Mouse (Mus musculus): ENCODE results near the gene Fam186a. TPM values are rescaled to one million over a fixed set of nuclear protein-coding genes. Genes with fewer than 3 reads are reported as not detected.
"Not testable (repeated sequence)": the region's sequence is repeated elsewhere in the genome, so short reads cannot be mapped to it uniquely, and the experiment has no call there.

The Fam186a gene
- polyA plus RNA-seq, 1 experiment from 2014 or later: not detected

GRCm38 (mm10) chr15:99934501-99934900 lies 32.4 kb downstream of the Fam186a start:
- H3K4me3 ChIP-seq (replicated peaks): no peak overlapping the region
- 21% methylated on average over 1 of the region's 1 CpGs for WGBS (ENCODE audit: insufficient replicate concordance)
- H3K4me2 ChIP-seq: no peak overlapping the region
- no peak overlapping the region for H3K27ac ChIP-seq (replicated peaks)
- H3K36me3 ChIP-seq (replicated peaks): no peaks in the 10 kb centered on the region
- H3K4me1 ChIP-seq (replicated peaks): no peaks in the 10 kb centered on the region
- H3K9me3 ChIP-seq (replicated peaks): no peaks in the 10 kb centered on the region
- H3K9ac ChIP-seq: no peak overlapping the region
- H3K27me3 ChIP-seq: no peaks in the 10 kb centered on the region
- ATAC-seq (ENCODE audit: insufficient read depth): no peak

- no peak overlapping the region for H3K4me2 ChIP-seq
- H3K4me3 ChIP-seq (replicated peaks): no peak overlapping the region
- no peak overlapping the region for H3K9ac ChIP-seq
- no peaks in the 10 kb centered on the region for H3K9me3 ChIP-seq (replicated peaks)
- no peak overlapping the region for H3K27ac ChIP-seq (replicated peaks)
- no peaks in the 10 kb centered on the region for H3K27me3 ChIP-seq
- 68% methylated on average over 8 of the region's 8 CpGs for WGBS (ENCODE audit: insufficient replicate concordance)
- no peaks in the 10 kb centered on the region for H3K36me3 ChIP-seq (replicated peaks)
- no peak for ATAC-seq (ENCODE audit: insufficient read depth)
- H3K4me1 ChIP-seq (replicated peaks): no peaks in the 10 kb centered on the region
Measured at GRCm38 (mm10) chr15:99931231-99931630, 35.6 kb downstream of the Fam186a start.

DNA sequence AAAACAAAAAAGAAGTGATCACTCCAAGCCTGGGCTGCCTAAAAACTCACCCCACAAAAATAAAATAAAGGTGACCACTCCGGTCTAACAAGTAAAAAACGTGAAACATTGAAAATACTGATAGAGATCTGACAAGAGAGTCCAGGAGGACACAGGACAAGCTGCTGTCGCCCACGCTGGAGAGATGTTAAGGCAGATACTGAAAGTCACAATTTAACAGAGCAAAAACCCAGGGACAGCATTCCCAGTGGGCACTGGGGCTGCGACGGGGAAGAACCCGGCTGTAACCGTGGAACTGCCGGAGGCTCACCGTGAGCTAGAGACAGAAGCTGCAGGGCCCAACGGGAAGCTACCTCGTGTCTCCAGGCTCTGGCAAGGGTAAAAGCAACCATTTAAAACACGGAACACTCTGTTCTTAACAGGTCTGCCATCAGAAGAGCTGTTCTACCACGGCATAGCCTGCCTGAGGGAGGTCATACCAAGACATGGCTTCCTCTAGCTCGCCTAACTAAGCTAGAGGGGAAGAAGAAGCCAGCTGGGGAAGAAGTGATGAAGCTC lies 47.2 kb downstream of the Fam186a start:
- ATAC-seq (ENCODE audit: insufficient read depth): no peak
- WGBS (ENCODE audit: insufficient replicate concordance): 55% methylated on average over 15 of the region's 15 CpGs
- no peak overlapping the region for H3K9ac ChIP-seq

DNA sequence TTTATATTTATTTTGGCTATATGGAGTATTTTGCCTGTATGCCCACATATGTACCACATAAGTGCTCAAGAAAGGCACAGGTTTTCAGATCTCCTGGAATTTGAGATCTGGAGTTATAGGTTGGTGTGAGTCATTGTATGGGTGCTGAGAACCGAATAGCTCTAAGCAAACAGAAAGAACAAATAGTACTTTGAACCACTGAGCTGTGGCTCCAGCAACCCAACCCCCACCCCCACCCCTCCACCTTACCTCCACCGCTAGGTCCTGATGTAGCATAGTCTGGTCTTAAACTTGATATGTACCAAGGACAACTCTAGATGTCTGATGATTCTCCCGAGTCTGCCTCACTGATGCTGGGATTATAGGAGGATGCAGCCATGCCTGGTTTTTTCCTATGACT lies 49.6 kb downstream of the Fam186a start:
- Histone ChIP-seq H3K27me3 (no peaks in the 10 kb centered on the region), H3K36me3 (replicated peaks) (no peaks in the 10 kb centered on the region), H3K4me3 (replicated peaks) (no peak overlapping the region), H3K9ac (no peak overlapping the region), H3K4me2 (no peak overlapping the region), H3K27ac (replicated peaks) (no peak overlapping the region; the same call in 1 of the 2 replicates), H3K9me3 (replicated peaks) (no peaks in the 10 kb centered on the region), H3K4me1 (replicated peaks) (0 out of 2 replicates have a peak, but pooled peaks cover 7% of the 10 kb centered on the region)
- WGBS (ENCODE audit: insufficient replicate concordance): 50% methylated on average over 3 of the region's 3 CpGs
- peak; percentile 56 for ATAC-seq (ENCODE audit: insufficient read depth)

More for the DNA sequence above, 47.2 kb downstream of the Fam186a start:
- H3K9me3 ChIP-seq (replicated peaks): no peaks in the 10 kb centered on the region
- H3K4me2 ChIP-seq: no peak overlapping the region
- H3K27ac ChIP-seq (replicated peaks): peak overlapping the region; percentile 67
- H3K4me3 ChIP-seq (replicated peaks): no peak overlapping the region
- H3K4me1 ChIP-seq (replicated peaks): 0 out of 2 replicates have a peak, but pooled peaks cover 7% of the 10 kb centered on the region
- no peaks in the 10 kb centered on the region for H3K36me3 ChIP-seq (replicated peaks)
- no peaks in the 10 kb centered on the region for H3K27me3 ChIP-seq

DNA sequence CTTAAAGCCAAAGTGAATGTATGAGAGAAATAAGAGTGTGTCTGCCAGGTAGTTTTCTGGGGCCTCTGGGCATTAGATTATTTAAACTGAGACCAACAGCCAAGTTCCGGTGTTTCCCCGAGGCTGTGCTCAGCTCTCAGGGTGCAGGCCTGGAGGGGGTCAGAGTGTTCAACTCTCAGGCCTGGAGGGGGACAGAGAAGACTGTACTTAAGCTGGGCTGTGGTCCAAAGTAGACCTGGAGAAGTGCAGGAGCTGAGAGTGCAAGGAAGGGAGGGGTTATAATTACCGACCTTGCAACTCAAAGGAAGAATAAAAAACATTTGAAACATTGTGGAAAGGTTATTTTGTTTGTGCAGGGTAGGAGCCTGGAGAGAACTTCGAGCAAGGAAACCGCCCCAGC lies 52.2 kb downstream of the Fam186a start:
- 0 out of 2 replicates have a peak overlapping the region, but pooled peaks have one; percentile 3 for H3K27ac ChIP-seq (replicated peaks)
- no peak overlapping the region for H3K9ac ChIP-seq
- no peaks in the 10 kb centered on the region for H3K27me3 ChIP-seq
- no peak overlapping the region for H3K4me3 ChIP-seq (replicated peaks)
- no peak for ATAC-seq (ENCODE audit: insufficient read depth)
- H3K9me3 ChIP-seq (replicated peaks): no peaks in the 10 kb centered on the region
- H3K36me3 ChIP-seq (replicated peaks): no peaks in the 10 kb centered on the region
- WGBS (ENCODE audit: insufficient replicate concordance): 60% methylated on average over 5 of the region's 5 CpGs
- 0 out of 2 replicates have a peak, but pooled peaks cover 3% of the 10 kb centered on the region for H3K4me1 ChIP-seq (replicated peaks)
- H3K4me2 ChIP-seq: no peak overlapping the region

DNA sequence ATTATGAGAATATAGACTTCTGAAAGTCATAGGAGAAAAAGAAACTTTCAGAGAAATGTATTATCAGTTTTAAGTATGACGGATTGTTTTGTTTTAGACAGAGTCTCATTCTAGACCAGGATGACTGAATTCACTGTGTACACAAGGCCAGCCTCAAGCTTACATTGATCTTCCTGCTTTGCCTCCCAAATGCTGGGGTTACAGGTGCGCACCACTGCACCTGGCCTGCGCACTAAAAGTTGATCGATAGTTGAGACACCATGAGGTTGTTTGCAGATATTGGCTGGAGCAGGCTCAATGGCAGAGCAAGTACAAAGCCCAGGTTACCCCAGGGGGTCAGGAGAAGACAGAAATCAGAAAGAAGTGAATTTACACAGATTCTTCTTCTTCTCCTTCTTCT lies 55.1 kb downstream of the Fam186a start:
- Histone ChIP-seq H3K4me1 (replicated peaks) (peaks cover 12% of the 10 kb centered on the region), H3K27ac (replicated peaks) (no peak overlapping the region), H3K27me3 (no peaks in the 10 kb centered on the region), H3K36me3 (replicated peaks) (no peaks in the 10 kb centered on the region), H3K9me3 (replicated peaks) (no peaks in the 10 kb centered on the region), H3K4me3 (replicated peaks) (no peak overlapping the region), H3K9ac (no peak overlapping the region), H3K4me2 (no peak overlapping the region)
- 64% methylated on average over 4 of the region's 4 CpGs for WGBS (ENCODE audit: insufficient replicate concordance)
- ATAC-seq (ENCODE audit: insufficient read depth): no peak

DNA sequence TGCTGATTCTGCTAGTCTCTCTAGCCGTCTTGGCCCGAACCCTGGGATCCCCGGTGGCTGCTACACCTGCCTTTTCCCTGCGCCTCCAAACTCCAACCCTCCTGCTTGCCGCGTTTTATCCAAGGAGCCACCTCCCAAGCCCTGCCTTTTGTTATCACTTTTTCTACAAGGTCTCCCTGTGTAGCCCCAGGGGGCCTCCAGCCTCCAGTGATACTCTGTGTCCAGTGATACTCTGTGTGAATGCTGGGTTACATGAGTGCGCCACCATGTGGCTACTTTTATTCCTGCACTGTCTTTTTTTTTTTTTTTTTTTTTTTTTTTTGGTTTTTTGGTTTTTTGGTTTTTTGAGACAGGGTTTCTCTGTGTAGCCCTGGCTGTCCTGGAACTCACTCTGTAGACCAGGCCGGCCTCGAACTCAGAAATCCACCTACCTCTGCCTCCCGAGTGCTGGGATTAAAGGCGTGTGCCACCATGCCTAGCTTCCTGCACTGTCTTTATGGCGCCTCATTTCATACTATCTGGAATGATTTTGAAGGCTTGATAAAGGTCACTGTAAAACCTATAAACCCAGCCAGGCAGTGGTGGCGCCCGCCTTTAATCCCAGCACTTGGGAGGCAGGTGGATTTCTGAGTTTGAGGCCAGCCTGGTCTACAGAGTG lies 57.4 kb downstream of the Fam186a start:
- not testable (repeated sequence) for H3K9ac ChIP-seq; H3K4me2 ChIP-seq; H3K36me3 ChIP-seq (replicated peaks); H3K9me3 ChIP-seq (replicated peaks); ATAC-seq (ENCODE audit: insufficient read depth); H3K27me3 ChIP-seq; H3K27ac ChIP-seq (replicated peaks); H3K4me3 ChIP-seq (replicated peaks)
- WGBS (ENCODE audit: insufficient replicate concordance): 34% methylated on average over 14 of the region's 14 CpGs
- H3K4me1 ChIP-seq (replicated peaks): peaks cover 12% of the 10 kb centered on the region

GRCm38 (mm10) chr15:99907514-99907913 lies 59.3 kb downstream of the Fam186a start:
- peak overlapping the region; percentile 51 for H3K27ac ChIP-seq (replicated peaks)
- no peak for ATAC-seq (ENCODE audit: insufficient read depth)
- no peaks in the 10 kb centered on the region for H3K36me3 ChIP-seq (replicated peaks)
- H3K4me2 ChIP-seq: no peak overlapping the region; the same call in 1 of the 2 replicates
- 15% methylated on average over 1 of the region's 1 CpGs for WGBS (ENCODE audit: insufficient replicate concordance)
- H3K27me3 ChIP-seq: no peaks in the 10 kb centered on the region
- H3K9me3 ChIP-seq (replicated peaks): no peaks in the 10 kb centered on the region
- H3K4me1 ChIP-seq (replicated peaks): peaks cover 12% of the 10 kb centered on the region
- H3K9ac ChIP-seq: no peak overlapping the region
- H3K4me3 ChIP-seq (replicated peaks): no peak overlapping the region

- 59% methylated on average over 4 of the region's 4 CpGs for WGBS (ENCODE audit: insufficient replicate concordance)
- Histone ChIP-seq H3K27me3 (no peaks in the 10 kb centered on the region), H3K9me3 (replicated peaks) (no peaks in the 10 kb centered on the region), H3K4me1 (replicated peaks) (peaks cover 12% of the 10 kb centered on the region), H3K27ac (replicated peaks) (peak overlapping the region; percentile 51), H3K4me3 (replicated peaks) (no peak overlapping the region), H3K4me2 (no peak overlapping the region), H3K36me3 (replicated peaks) (no peaks in the 10 kb centered on the region), H3K9ac (no peak overlapping the region)
- ATAC-seq (ENCODE audit: insufficient read depth): no peak; the same call in 1 of the 2 replicates
Measured at GRCm38 (mm10) chr15:99907041-99907440, 59.8 kb downstream of the Fam186a start.

- Histone ChIP-seq H3K4me1 (replicated peaks) (peaks cover 12% of the 10 kb centered on the region), H3K9me3 (replicated peaks) (no peaks in the 10 kb centered on the region), H3K27me3 (no peaks in the 10 kb centered on the region), H3K4me2 (no peak overlapping the region), H3K36me3 (replicated peaks) (no peaks in the 10 kb centered on the region), H3K9ac (no peak overlapping the region), H3K4me3 (replicated peaks) (no peak overlapping the region), H3K27ac (replicated peaks) (no peak overlapping the region)
- 74% methylated on average over 9 of the region's 9 CpGs for WGBS (ENCODE audit: insufficient replicate concordance)
- ATAC-seq (ENCODE audit: insufficient read depth): no peak
Measured at GRCm38 (mm10) chr15:99904841-99905240, 62.0 kb downstream of the Fam186a start.

DNA sequence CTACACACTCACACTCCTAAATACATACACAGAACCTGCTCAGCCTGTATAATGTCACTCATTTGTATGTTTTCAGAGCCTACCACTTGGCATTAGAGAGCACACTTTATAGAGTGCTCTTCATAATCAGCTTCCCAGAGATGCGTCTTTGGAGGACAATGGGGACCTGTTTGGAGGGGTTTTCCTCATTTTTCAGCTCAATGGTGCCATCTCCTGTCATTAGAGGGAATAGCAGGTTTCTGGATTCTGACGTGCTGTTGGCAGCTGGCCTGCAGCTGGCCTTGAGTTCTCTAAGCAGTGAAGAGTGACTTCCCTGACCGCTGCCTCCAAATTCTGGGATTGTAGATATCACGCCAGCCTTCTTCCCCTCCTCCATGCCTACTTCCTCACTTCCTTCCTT lies 62.5 kb downstream of the Fam186a start:
- WGBS (ENCODE audit: insufficient replicate concordance): 5% methylated on average over 4 of the region's 4 CpGs
- Histone ChIP-seq H3K4me1 (replicated peaks) (peaks cover 12% of the 10 kb centered on the region), H3K36me3 (replicated peaks) (no peaks in the 10 kb centered on the region), H3K4me2 (no peak overlapping the region), H3K27ac (replicated peaks) (no peak overlapping the region), H3K4me3 (replicated peaks) (no peak overlapping the region), H3K9me3 (replicated peaks) (no peaks in the 10 kb centered on the region), H3K9ac (no peak overlapping the region), H3K27me3 (no peaks in the 10 kb centered on the region)
- ATAC-seq (ENCODE audit: insufficient read depth): no peak

All from liver, embryonic 15.5 days (tissue).